Mouse (Mus musculus) kidney, adult 2 months (tissue): ENCODE results near the gene Lgals4. TPM values are rescaled to one million over a fixed set of nuclear protein-coding genes. Genes with fewer than 3 reads are reported as not detected.
"Not testable (repeated sequence)": the region's sequence is repeated elsewhere in the genome, so short reads cannot be mapped to it uniquely, and the experiment has no call there.

ENCODE experiments used
- DNase-seq: peaks from one replicate; pipeline ENCODE4 v3.0.0; 2021
- H3K27ac ChIP-seq: fragments of 200-500 bp; 2 replicates; pipeline ENCODE4 v1.5.1; 2012; ENCODE audit warnings: low read depth, low read length, control low read depth, inconsistent platforms; ENCODE audit not compliant: insufficient read depth
- H3K27me3 ChIP-seq: fragments of 200-500 bp; replicated peaks from 2 replicates; pipeline ENCODE4 v1.6.1; 2012; ENCODE audit warnings: mild to moderate bottlenecking, moderate library complexity, low read length, inconsistent platforms; ENCODE audit not compliant: control insufficient read depth, insufficient read depth
- H3K36me3 ChIP-seq: fragments of 200-500 bp; 2 replicates; pipeline ENCODE4 v1.6.1; 2012; ENCODE audit warnings: mild to moderate bottlenecking, moderate library complexity, low read length, inconsistent platforms; ENCODE audit not compliant: control insufficient read depth, insufficient read depth
- H3K4me1 ChIP-seq: fragments of 200-500 bp; 2 replicates; pipeline ENCODE4 v1.6.1; 2011; ENCODE audit warnings: low read length; ENCODE audit not compliant: control insufficient read depth, insufficient read depth
- H3K4me3 ChIP-seq: fragments of 200-500 bp; 2 replicates; pipeline ENCODE4 v1.5.1; 2011; ENCODE audit warnings: mild to moderate bottlenecking, low read depth, low read length, control low read depth; ENCODE audit not compliant: insufficient read depth
- CTCF ChIP-seq: fragments of 200-500 bp; conservative IDR thresholded peaks from 2 replicates; pipeline ENCODE4 v1.5.1; 2011; ENCODE audit warnings: low read depth, mild to moderate bottlenecking, control low read depth, low read length, moderate library complexity, mixed read lengths; ENCODE audit not compliant: insufficient read depth, insufficient read length
- POLR2A ChIP-seq: fragments of 200-500 bp; IDR thresholded peaks from one replicate; pipeline ENCODE4 v1.6.1; 2011; ENCODE audit warnings: low read depth, low read length, control low read depth
- WGBS: fragments of 180-500 bp; shearing (Covaris S2); methylation state at CpG from one replicate; pipeline ENCODE4 v1.1.7; 2018; 5-methylcytosine and 5-hydroxymethylcytosine counted together
- polyA plus RNA-seq: library from polyadenylated mRNA; depleted of rRNA; stranded (reverse); fragments of >200 nt; gene quantifications from 2 replicates; pipeline ENCODE4 v1.2.3, GENCODE M21; 2012

The Lgals4 gene
- polyA plus RNA-seq, 1 experiment = 22.8 TPM

GRCm38 (mm10) chr7:28865481-28866300 lies 32.0 kb downstream of the Lgals4 start:
- WGBS = 36% methylated on average over 33 of the region's 33 CpGs
- Histone ChIP-seq H3K36me3 (no peaks in the 10 kb centered on the region), H3K27me3 (no peaks in the 10 kb centered on the region), H3K27ac (no peak overlapping the region), H3K4me3 (peak overlapping the region; percentile 10; the same call in 1 of the 2 replicates), H3K4me1 (no peaks in the 10 kb centered on the region)
- no peak for TF ChIP-seq POLR2A
- no peak for TF ChIP-seq CTCF
- DNase-seq = peak; percentile 84

- no peak for DNase-seq
- 86% methylated on average over 28 of the region's 28 CpGs for WGBS
- H3K36me3 ChIP-seq = no peaks in the 10 kb centered on the region
Measured at GRCm38 (mm10) chr7:28866769-28867507, 33.3 kb downstream of the Lgals4 start.

GRCm38 (mm10) chr7:28867508-28868340 lies 34.1 kb downstream of the Lgals4 start:
- peak overlapping the region; percentile 2; the same call in 1 of the 2 replicates for H3K27ac ChIP-seq
- peak; percentile 84 for DNase-seq
- not testable (repeated sequence) for H3K27me3 ChIP-seq, H3K36me3 ChIP-seq, H3K4me1 ChIP-seq
- 18% methylated on average over 23 of the region's 23 CpGs for WGBS
- H3K4me3 ChIP-seq = peak overlapping the region; percentile 34
- TF ChIP-seq CTCF = peak; percentile 48

More at GRCm38 (mm10) chr7:28866769-28867507, 33.3 kb downstream of the Lgals4 start:
- no peaks in the 10 kb centered on the region for H3K4me1 ChIP-seq
- peak overlapping the region; percentile 2; the same call in 1 of the 2 replicates for H3K27ac ChIP-seq
- H3K27me3 ChIP-seq = no peaks in the 10 kb centered on the region
- TF ChIP-seq CTCF (no peak), POLR2A (no peak)
- H3K4me3 ChIP-seq = no peak overlapping the region

GRCm38 (mm10) chr7:28870901-28871664 lies 37.4 kb downstream of the Lgals4 start:
- Histone ChIP-seq H3K4me3 (no peak overlapping the region), H3K27ac (no peak overlapping the region), H3K4me1 (no peaks in the 10 kb centered on the region), H3K36me3 (no peaks in the 10 kb centered on the region), H3K27me3 (no peaks in the 10 kb centered on the region)
- WGBS = 89% methylated on average over 24 of the region's 24 CpGs
- no peak for DNase-seq
- no peak for TF ChIP-seq CTCF
- no peak for TF ChIP-seq POLR2A

GRCm38 (mm10) chr7:28874565-28874964 lies 40.9 kb downstream of the Lgals4 start:
- no peaks in the 10 kb centered on the region for H3K4me1 ChIP-seq
- H3K4me3 ChIP-seq = no peak overlapping the region
- no peak for TF ChIP-seq POLR2A
- no peak for TF ChIP-seq CTCF
- DNase-seq = no peak
- H3K27ac ChIP-seq = no peak overlapping the region
- 85% methylated on average over 2 of the region's 2 CpGs for WGBS
- no peaks in the 10 kb centered on the region for H3K27me3 ChIP-seq
- no peaks in the 10 kb centered on the region for H3K36me3 ChIP-seq

- WGBS = 67% methylated on average over 4 of the region's 4 CpGs
- Histone ChIP-seq H3K36me3 (no peaks in the 10 kb centered on the region), H3K27ac (no peak overlapping the region), H3K4me3 (no peak overlapping the region), H3K27me3 (no peaks in the 10 kb centered on the region), H3K4me1 (no peaks in the 10 kb centered on the region)
- TF ChIP-seq POLR2A (no peak), CTCF (no peak)
- no peak for DNase-seq
Measured at GRCm38 (mm10) chr7:28876099-28876498, 42.4 kb downstream of the Lgals4 start.
